Mouse (Mus musculus) heart, adult 2 months (tissue): ENCODE measurements around the gene Otor. TPM values are rescaled to one million over a fixed set of nuclear protein-coding genes. Genes with fewer than 3 reads are reported as not detected.

Experiments used
- DNase-seq, 2 experiments: peaks; one replicate each; pipeline ENCODE4 v3.0.0; 2021
- H3K27ac ChIP-seq: fragments of 200-600 bp; 2 replicates; pipeline ENCODE4 v1.8.1; 2022
- H3K27me3 ChIP-seq: fragments of 200-500 bp; 2 replicates; pipeline ENCODE4 v1.6.1; 2012; ENCODE audit warnings: mild to moderate bottlenecking, low read length, inconsistent platforms, mixed read lengths; ENCODE audit not compliant: control insufficient read depth, insufficient read depth
- H3K36me3 ChIP-seq: fragments of 200-500 bp; 2 replicates; pipeline ENCODE4 v1.6.1; 2012; ENCODE audit warnings: low read length, inconsistent platforms; ENCODE audit not compliant: control insufficient read depth, insufficient read depth
- H3K4me1 ChIP-seq: fragments of 200-500 bp; 2 replicates; pipeline ENCODE4 v1.6.1; 2011; ENCODE audit warnings: low read length; ENCODE audit not compliant: control insufficient read depth, insufficient read depth
- H3K4me3 ChIP-seq: fragments of 200-600 bp; 2 replicates; pipeline ENCODE4 v1.8.1; 2022
- H3K79me2 ChIP-seq: fragments of 200-500 bp; replicated peaks from 2 replicates; pipeline ENCODE4 v1.6.1; 2012; ENCODE audit warnings: mild to moderate bottlenecking, inconsistent platforms, low read length, moderate library complexity, mixed read lengths; ENCODE audit not compliant: control insufficient read depth, insufficient read depth
- H3K9ac ChIP-seq: fragments of 200-500 bp; 2 replicates; pipeline ENCODE4 v1.6.1; 2012; ENCODE audit warnings: low read depth, mild to moderate bottlenecking, control low read depth, inconsistent platforms, low read length, mixed read lengths
- CTCF ChIP-seq: fragments of 200-600 bp; IDR thresholded peaks from 2 replicates; pipeline ENCODE4 v1.8.1; 2022; ENCODE audit warnings: antibody characterized with exemption, mild to moderate bottlenecking, moderate library complexity
- EP300 ChIP-seq: fragments of 200-500 bp; IDR thresholded peaks from 2 replicates; pipeline ENCODE4 v1.6.1; 2011; ENCODE audit warnings: low read depth, low read length, control low read depth; ENCODE audit not compliant: insufficient read depth
- POLR2A ChIP-seq: fragments of 200-500 bp; IDR thresholded peaks from 2 replicates; pipeline ENCODE4 v1.6.1; 2011; ENCODE audit warnings: mild to moderate bottlenecking, low read depth, low read length, control low read depth; ENCODE audit not compliant: insufficient read depth
- WGBS: fragments of 180-500 bp; shearing (Covaris S2); methylation state at CpG from one replicate; pipeline ENCODE4 v1.1.7; 2018; 5-methylcytosine and 5-hydroxymethylcytosine counted together
- intact Hi-C: fragments of 180-260 bp; cut with DNase I; formaldehyde crosslinking; loops from one replicate; pipeline ENCODE4 v1.15.1; 2025
- long read RNA-seq: library from polyadenylated mRNA; stranded (forward); transcript quantifications from one replicate; pipeline ENCODE4 v2.0.0, GENCODE M21; 2021
- polyA plus RNA-seq: library from polyadenylated mRNA; depleted of rRNA; stranded (reverse); fragments of >200 nt; gene quantifications from 2 replicates; pipeline ENCODE4 v1.2.3, GENCODE M21; 2012; rRNA removed
- total RNA-seq, 2 experiments: library from RNA; stranded (reverse); gene quantifications; 2 replicates each; pipeline ENCODE4 v1.2.3; 2021

The Otor gene
- total RNA-seq (not detected), polyA plus RNA-seq (not detected in 2 replicates)
- long read RNA-seq = 0 reads

DNA sequence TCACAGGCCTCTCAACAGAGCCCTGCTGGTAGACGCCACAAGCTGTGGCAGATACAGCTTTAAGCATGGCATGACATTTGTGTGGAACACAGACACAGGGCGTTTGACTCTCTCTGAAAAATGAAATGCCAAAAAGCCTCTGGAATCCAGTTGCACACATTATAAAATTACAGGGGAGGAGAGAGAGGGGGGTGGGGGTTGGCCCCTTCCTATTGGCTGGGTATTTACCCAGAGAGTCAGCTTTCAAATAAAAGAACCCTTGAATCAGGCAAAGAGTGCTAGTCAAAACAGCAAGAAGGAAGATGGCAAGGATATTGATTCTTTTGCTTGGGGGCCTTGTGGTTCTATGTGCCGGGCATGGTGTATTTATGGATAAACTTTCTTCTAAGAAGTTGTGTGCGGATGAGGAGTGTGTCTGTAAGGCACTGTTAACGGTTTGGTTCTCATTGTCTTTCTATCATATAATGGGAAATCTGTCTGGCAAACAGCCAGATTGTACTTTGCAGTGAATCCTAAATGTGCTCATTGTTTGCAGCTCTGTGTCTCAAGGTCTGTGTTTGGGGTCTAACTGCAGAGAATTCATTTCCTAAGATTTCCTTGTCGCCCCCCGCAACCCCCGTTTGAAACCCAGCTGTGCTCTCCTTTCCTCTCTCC, at the start of gene Otor:
Gene Otor (plus strand): TSS at position 276 of the 654 bp plus-strand sequence.
- intact Hi-C loops = no loop called here
- 50% methylated on average over 8 of the region's 8 CpGs for WGBS

DNA sequence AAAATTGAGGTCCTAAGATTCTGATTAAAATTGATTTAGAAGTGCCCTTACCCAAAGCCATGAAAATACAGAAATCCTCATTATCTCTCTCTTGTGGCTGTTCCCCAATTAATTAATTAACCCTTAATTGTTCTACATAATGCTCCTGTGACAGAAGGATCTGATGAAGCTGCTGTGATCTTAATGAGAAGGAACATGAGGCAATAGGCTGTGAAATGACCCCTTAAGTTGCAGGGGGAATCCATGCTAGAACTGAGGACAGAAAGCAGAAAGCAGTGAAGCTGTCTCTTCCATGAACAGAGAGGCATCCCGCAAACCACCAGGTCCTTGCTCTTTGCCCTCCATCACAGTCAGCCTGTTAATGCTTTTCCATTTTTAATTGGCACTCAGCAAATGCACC, 47.0 kb upstream of the Otor start:
- Histone ChIP-seq H3K27me3 (no peaks in the 10 kb centered on the region), H3K4me3 (no peak overlapping the region), H3K4me1 (no peaks in the 10 kb centered on the region), H3K36me3 (no peaks in the 10 kb centered on the region), H3K27ac (no peak overlapping the region), H3K9ac (no peak overlapping the region), H3K79me2 (no peaks in the 10 kb centered on the region)
- no peak for TF ChIP-seq POLR2A
- no peak for TF ChIP-seq EP300
- TF ChIP-seq CTCF = no peak
- intact Hi-C loops = no loop called here
- no peak for DNase-seq
- WGBS = 94% methylated on average over 1 of the region's 1 CpGs

More for the DNA sequence above, at the start of gene Otor:
- Histone ChIP-seq H3K4me3 (no peak within 1 kb of the TSS), H3K36me3 (no peaks in the 10 kb centered on the region), H3K27me3 (no peaks in the 10 kb centered on the region), H3K27ac (no peak within 1 kb of the TSS), H3K4me1 (peaks cover 1% of the 10 kb centered on the region; the same call in 1 of the 2 replicates), H3K79me2 (no peaks in the 10 kb centered on the region), H3K9ac (no peak within 1 kb of the TSS)
- TF ChIP-seq POLR2A (no peak), CTCF (no peak), EP300 (no peak)
- no peak for DNase-seq

DNA sequence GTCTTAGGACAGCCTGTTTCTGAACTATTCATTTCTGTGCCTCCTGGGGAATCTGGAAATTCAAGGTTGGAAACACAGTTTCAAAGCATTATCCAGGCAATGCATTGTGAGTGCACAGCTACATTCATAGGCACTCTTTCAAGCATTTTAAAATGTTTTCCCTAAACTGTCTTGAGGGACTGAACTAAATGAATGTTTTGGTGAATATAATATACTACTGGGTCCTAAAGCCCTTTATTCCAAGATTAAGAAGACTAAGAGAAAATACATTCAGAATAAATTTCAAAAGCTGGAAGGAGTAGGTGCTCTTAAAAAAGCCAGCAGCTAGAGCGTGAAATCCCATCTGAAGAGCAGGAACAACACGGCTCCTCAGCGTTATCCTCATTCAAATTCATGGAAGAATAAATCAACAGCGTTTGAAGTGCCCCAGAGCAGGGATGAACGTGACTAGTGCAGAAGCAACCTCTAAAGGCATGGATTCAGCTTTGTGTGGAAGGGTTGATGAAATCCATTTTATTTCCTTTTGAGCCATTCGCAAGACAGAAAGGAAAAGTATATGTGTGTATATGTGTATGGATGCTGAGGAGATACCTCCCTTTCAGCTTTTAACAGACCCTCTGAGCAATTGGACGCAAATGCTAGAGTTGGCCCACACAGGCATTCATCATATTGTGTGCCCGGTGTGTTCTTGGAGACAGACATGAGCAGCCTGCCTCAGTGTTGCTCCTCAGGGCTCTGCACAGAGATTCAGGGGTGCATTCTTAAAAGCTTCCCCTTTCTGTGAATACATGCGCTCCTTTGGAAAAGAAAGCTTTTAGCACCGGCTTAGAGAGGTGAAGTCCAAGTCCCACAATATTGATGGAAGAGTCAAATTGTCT, 45.7 kb upstream of the Otor start:
- Histone ChIP-seq H3K27me3 (no peaks in the 10 kb centered on the region; the same call in 1 of the 2 replicates), H3K36me3 (no peaks in the 10 kb centered on the region), H3K4me1 (no peaks in the 10 kb centered on the region), H3K9ac (no peak overlapping the region), H3K4me3 (no peak overlapping the region), H3K27ac (no peak overlapping the region), H3K79me2 (no peaks in the 10 kb centered on the region)
- no peak for TF ChIP-seq CTCF
- no peak for TF ChIP-seq EP300
- no peak for TF ChIP-seq POLR2A
- 78% methylated on average over 10 of the region's 10 CpGs for WGBS
- intact Hi-C loops = no loop called here
- DNase-seq = no peak

DNA sequence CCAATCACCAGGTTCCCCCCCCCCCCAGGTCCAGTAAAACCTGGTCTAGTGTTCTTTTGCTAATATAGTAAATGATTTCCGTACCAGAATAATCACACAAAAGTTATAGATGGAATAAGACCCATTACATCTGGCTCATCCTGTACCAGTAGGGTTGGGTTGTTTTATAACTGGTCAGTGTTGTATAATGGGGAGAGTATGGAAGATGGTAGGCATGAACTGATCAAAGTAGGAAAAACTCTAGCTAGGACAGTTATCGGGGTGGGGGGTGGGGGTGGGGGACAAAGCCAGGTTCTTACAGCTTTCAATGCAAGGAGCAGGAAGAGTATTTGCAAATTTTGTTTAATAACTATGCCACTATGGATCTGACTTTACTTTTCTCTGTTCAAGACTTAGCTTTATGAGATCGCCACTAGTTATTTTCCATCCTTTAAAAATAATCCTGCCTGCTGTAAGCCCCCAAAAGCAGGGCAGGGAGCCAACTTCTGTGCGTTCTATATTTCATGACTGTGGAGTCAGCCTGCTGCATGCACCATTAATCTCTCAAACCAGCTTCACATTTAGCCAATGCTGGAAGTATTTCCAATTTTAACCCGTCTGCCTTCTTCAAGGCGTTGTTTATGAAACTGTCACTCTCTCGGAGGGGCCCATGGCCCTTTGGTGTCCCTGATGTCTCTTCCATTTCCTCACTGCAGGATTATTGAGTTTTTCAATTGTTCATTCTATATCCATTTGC, 43.8 kb upstream of the Otor start:
- H3K4me3 ChIP-seq = no peak overlapping the region
- WGBS = 58% methylated on average over 7 of the region's 7 CpGs
- TF ChIP-seq CTCF (no peak), POLR2A (no peak)
- H3K27me3 ChIP-seq = no peaks in the 10 kb centered on the region; the same call in 1 of the 2 replicates
- H3K9ac ChIP-seq = no peak overlapping the region
- intact Hi-C loops = no loop called here
- H3K27ac ChIP-seq = no peak overlapping the region
- H3K4me1 ChIP-seq = no peaks in the 10 kb centered on the region
- no peaks in the 10 kb centered on the region for H3K79me2 ChIP-seq
- no peaks in the 10 kb centered on the region for H3K36me3 ChIP-seq
- DNase-seq = no peak

DNA sequence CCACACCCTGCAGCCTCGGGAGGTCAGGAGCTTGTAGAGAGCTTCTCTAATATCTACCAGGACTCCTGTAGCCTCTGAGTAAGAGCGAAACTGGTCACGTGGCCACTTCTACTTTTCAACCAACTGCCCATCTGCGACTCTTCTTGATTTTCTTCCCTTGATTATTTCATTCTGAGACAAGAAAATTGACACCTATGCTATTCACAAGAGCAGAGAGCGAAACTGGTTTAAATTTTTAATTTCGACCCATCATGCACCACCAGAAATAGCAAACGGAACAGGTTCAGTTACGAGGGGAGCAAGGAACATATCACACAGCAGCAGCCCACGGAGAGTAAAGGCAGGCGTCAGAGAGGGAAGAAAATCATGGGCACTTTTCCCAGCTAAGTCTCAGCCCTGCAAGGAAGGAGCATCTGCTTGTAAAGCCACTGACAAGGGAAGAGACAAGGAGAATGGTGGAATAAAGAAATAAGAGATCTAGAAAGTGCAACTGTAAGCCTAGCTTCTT, 43.1 kb upstream of the Otor start:
- WGBS = 69% methylated on average over 10 of the region's 10 CpGs
- H3K4me3 ChIP-seq = no peak overlapping the region
- TF ChIP-seq POLR2A = no peak
- no peaks in the 10 kb centered on the region for H3K4me1 ChIP-seq
- no peaks in the 10 kb centered on the region for H3K36me3 ChIP-seq
- H3K27me3 ChIP-seq = no peaks in the 10 kb centered on the region; the same call in 1 of the 2 replicates
- H3K27ac ChIP-seq = no peak overlapping the region
- intact Hi-C loops = no loop called here
- H3K9ac ChIP-seq = no peak overlapping the region
- peak; percentile 17 to 31 for DNase-seq
- H3K79me2 ChIP-seq = no peaks in the 10 kb centered on the region
